Mouse (Mus musculus) cerebellum, adult 11-12 months (tissue): ENCODE data around the gene Fars2.

Experiments used
- DNase-seq: peaks from one replicate; pipeline ENCODE4 v3.0.0; 2022

The Fars2 gene

GRCm38 (mm10) chr13:36469412-36470125 lies 352.4 kb downstream of the Fars2 start:
- DNase-seq = no peak

GRCm38 (mm10) chr13:36477648-36478047 lies 360.4 kb downstream of the Fars2 start:
- DNase-seq = no peak

DNA sequence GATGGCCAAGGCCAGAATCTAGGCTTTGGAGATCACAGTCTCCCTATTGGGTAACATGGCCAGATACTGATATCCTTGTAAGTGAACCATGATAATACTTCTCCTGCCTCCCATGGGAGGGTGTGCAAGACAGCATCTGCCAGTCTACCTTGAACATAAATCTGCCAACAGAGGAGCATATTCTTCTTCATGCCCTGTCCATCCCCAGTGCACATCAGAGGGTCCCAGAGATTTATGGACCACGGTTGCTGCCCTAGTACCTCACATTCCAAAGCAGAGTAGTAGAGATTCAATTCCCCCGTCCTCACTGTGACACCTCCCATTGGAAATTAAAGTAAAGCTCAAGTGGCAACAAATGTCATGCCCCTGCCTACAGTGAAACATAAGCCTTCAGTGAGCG lies 361.0 kb downstream of the Fars2 start:
- no peak for DNase-seq

- no peak for DNase-seq
Measured at GRCm38 (mm10) chr13:36480101-36480500, 362.9 kb downstream of the Fars2 start.

GRCm38 (mm10) chr13:36484391-36484790 lies 367.2 kb downstream of the Fars2 start:
- no peak for DNase-seq

GRCm38 (mm10) chr13:36486756-36487155 lies 369.5 kb downstream of the Fars2 start:
- no peak for DNase-seq

DNA sequence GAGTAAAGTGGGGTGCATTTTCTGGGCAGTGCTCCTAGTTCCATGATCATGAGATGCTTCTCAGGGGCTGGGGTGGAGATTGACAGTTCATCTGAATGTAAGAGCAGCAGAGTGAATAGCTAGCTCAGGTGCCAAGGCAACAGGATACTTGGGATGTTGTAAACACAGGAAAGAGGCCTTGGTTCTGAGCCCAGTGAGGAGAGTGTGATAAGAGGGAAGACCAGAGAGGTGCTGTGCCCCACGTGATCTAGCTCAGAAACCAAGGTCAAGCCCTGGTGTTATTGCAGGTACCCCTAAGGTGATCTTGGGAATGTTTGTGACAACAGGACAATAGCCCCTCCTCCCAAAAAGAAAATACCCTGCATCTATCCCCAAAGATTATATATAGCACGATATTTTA lies 372.2 kb downstream of the Fars2 start:
- DNase-seq = no peak

GRCm38 (mm10) chr13:36490612-36491011 lies 373.4 kb downstream of the Fars2 start:
- DNase-seq = no peak

DNA sequence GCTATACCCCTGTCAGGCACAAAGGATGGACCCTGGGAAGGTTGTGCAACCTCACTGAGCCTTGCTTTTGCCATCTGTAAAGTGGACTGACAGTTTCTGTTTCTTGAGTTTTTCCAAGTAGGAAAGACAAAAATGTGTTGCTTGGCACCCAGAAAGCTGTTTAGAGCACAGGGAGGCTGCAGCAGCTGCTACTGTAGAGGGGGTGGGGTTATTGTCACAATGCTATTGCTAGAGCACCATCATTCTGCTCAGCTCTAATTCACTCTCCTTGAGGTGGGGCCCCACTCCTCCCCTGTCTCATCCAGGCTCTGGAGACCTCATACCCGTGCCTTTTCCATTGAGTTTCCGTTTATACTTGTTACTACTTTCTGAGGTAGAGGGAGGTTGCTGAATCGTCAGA lies 375.2 kb downstream of the Fars2 start:
- DNase-seq = no peak

GRCm38 (mm10) chr13:36493294-36493693 lies 376.1 kb downstream of the Fars2 start:
- DNase-seq = no peak

GRCm38 (mm10) chr13:36493762-36494161 lies 376.6 kb downstream of the Fars2 start:
- DNase-seq = no peak

DNA sequence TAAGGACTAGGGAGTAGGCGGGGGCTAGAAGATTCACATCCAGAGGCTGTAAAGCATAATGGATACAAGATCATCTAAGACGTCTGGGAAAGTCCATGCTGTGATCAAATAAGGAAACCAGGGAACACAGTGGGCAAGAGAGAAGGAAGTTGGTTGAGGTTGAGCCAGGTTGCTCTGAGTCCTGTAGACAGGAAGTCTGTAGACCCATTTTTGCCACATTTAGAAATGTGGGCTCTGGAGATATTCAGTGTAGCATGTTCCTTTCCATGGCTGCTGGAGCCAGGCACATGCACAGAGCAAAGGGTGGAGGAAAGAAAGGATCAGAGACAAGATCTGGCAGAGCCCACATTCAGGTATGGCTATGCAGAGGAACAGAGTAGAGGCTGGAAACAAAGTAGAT lies 378.8 kb downstream of the Fars2 start:
- no peak for DNase-seq

- DNase-seq = peak; percentile 15
Measured at GRCm38 (mm10) chr13:36497346-36497745, 380.1 kb downstream of the Fars2 start.

GRCm38 (mm10) chr13:36500370-36500905 lies 383.2 kb downstream of the Fars2 start:
- no peak for DNase-seq

GRCm38 (mm10) chr13:36503551-36503950 lies 386.3 kb downstream of the Fars2 start:
- DNase-seq = no peak

DNA sequence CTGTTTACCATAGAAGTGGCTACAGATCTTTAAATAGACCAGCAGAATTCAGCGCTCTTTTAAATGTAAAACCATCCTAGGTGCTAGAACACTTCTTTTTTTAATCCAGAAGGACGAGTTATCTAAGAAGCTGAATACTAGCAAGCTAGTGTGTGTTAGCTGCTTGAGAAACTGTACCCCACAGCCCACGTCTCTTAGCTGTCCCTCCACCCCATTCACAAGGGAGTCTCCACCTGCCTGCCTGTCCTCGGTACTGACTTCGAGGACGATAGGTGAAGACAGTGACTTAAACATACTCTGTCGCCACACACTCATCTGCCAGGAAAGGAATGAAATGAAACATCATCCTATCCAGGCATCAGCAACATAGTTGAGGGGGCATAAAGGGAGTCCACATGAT lies 386.8 kb downstream of the Fars2 start:
- DNase-seq = no peak

GRCm38 (mm10) chr13:36505730-36506129 lies 388.5 kb downstream of the Fars2 start:
- no peak for DNase-seq

- peak; percentile 11 for DNase-seq
Measured at GRCm38 (mm10) chr13:36506315-36506714, 389.1 kb downstream of the Fars2 start.

- DNase-seq = no peak
Measured at GRCm38 (mm10) chr13:36510161-36510560, 392.9 kb downstream of the Fars2 start.

GRCm38 (mm10) chr13:36513126-36513525 lies 395.9 kb downstream of the Fars2 start:
- no peak for DNase-seq

DNA sequence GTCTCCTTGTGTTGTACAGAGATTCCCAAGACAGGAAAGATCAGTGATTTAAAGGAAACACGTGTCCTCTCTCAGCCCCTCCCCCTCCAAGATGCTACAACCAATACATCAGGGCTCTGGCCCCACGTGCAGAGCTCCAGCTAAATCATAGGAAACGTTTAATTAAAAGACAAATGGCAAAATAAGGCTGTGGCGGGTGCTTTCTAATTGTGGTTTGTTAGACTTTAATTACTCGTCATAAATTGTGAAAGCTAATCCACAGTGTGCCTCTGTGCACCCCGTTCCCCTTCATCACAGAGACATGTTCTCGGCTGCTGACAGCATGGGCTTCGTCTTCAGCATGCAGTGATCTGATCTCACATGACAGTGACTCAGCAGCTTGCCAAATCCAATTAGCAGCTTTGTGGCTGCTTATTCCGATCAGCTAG lies 400.9 kb downstream of the Fars2 start:
- DNase-seq = no peak

- DNase-seq = no peak
Measured at GRCm38 (mm10) chr13:36527761-36528160, 410.5 kb downstream of the Fars2 start.

DNA sequence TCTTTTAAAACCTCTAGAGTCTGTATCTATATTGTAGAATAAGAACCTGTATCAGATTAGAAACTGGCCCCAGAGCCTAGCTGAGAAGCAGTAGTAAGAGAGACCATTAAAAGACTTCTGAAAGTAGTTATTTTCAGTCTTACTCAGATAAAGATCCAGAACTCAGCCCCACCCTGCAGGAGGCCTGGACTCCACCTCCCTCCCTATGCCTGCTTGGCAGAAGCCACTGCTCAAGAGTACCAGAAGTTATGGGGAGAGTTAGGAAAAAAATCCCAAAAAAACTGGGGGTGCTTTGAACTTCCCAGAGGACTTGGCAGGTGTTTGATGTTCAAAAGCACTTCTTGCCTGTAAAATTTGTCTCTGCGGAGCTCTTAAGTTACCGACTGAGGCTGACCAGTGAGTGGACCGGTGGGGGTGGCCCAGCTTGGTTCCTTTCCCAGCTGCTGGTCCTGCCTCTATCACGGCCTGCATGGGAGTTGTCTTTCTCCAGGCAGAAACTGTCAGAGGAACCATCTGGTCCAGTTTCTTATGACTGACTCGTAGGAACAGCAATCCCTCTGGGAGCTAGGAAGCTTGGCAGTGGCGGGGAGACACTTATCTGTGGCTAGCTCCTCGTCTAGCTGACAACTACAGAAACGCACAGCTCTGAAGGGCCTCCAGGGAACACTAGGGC lies 411.1 kb downstream of the Fars2 start:
- no peak for DNase-seq

DNA sequence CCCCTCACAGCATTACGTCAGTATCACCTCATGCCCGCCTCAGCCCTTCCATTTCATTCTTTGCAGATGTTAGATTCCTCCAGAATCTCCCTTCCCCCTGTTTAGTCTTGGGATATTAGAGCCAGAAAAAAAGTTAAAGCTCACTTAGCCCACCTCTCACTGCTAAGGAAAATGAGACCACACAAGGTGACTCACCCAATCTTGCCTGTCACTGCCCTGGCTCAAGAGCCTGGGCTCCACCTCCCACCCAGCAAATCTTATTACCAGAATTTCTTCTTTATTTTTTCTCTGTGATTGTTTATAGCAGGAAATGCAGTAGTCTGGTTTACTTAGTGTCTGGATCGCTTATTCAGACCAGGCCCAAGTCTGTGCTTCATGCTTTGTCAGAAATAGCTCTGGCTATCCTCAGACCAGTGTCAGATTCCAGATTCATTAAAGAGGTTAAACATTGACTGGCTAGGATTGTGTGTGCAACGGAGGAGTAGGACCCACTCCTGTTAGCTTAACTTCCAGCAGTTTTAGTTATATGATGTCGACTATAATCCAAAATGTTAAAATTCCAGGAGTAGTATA lies 412.3 kb downstream of the Fars2 start:
- DNase-seq = no peak
